Mouse (Mus musculus) myocyte (in vitro differentiated cells): ENCODE measurements around the gene Cd2. TPM values are rescaled to one million over a fixed set of nuclear protein-coding genes. Genes with fewer than 3 reads are reported as not detected.

Experiments
- H3K27me3 ChIP-seq: one replicate; pipeline ENCODE4 v1.6.1; 2011; ENCODE audit not compliant: control insufficient read depth, insufficient read depth, insufficient read length
- H3K36me3 ChIP-seq: one replicate; pipeline ENCODE4 v1.6.1; 2011; ENCODE audit not compliant: control insufficient read depth, insufficient read depth
- H3K4me2 ChIP-seq: one replicate; pipeline ENCODE4 v1.6.1; 2011; ENCODE audit warnings: low read depth, control low read depth
- H3K4me3 ChIP-seq: one replicate; pipeline ENCODE4 v1.5.1; 2011; ENCODE audit warnings: mild to moderate bottlenecking, control low read depth, moderate library complexity
- H3K79me2 ChIP-seq: one replicate; pipeline ENCODE4 v1.6.1; 2011; ENCODE audit not compliant: control insufficient read depth, insufficient read depth
- H3ac ChIP-seq: one replicate; pipeline ENCODE4 v1.6.1; 2011; ENCODE audit not compliant: control insufficient read depth, insufficient read length
- CEBPB ChIP-seq: IDR thresholded peaks from 2 replicates; pipeline ENCODE4 v1.6.1; 2011; ENCODE audit warnings: mild to moderate bottlenecking, moderate library complexity; ENCODE audit not compliant: poor library complexity, insufficient read depth, severe bottlenecking
- E2F4 ChIP-seq: IDR thresholded peaks from one replicate; pipeline ENCODE4 v1.6.1; 2011; ENCODE audit warnings: mild to moderate bottlenecking, control low read depth, moderate library complexity; ENCODE audit not compliant: insufficient read depth
- MAX ChIP-seq: IDR thresholded peaks from one replicate; pipeline ENCODE4 v1.6.1; 2011; ENCODE audit warnings: low read depth, mild to moderate bottlenecking, control low read depth
- MYOD1 ChIP-seq, 3 experiments: IDR thresholded peaks; one replicate each; pipeline ENCODE4 v1.6.1; 2011; ENCODE audit warnings: control low read depth in 2 of 3, low read depth in 2 of 3, mild to moderate bottlenecking in 2 of 3, moderate library complexity in 1 of 3; ENCODE audit not compliant: insufficient read length in 2 of 3, control insufficient read depth in 1 of 3
- MYOG ChIP-seq, 3 experiments: IDR thresholded peaks; one replicate each; pipeline ENCODE4 v1.6.1; 2011; ENCODE audit warnings: control low read depth in 2 of 3, low read depth in 2 of 3, mild to moderate bottlenecking in 2 of 3; ENCODE audit not compliant: insufficient read length in 2 of 3, control insufficient read depth in 1 of 3, insufficient read depth in 1 of 3
- POLR2A ChIP-seq: IDR thresholded peaks from one replicate; pipeline ENCODE4 v1.6.1; 2011; ENCODE audit warnings: low read depth, mild to moderate bottlenecking, control low read depth, moderate library complexity; ENCODE audit not compliant: insufficient read length
- POLR2AphosphoS2 ChIP-seq: IDR thresholded peaks from one replicate; pipeline ENCODE4 v1.6.1; 2011; ENCODE audit warnings: low read depth, control low read depth; ENCODE audit not compliant: insufficient read length
- REST ChIP-seq: IDR thresholded peaks from one replicate; pipeline ENCODE4 v1.6.1; 2011; ENCODE audit warnings: mild to moderate bottlenecking, control low read depth, moderate library complexity; ENCODE audit not compliant: insufficient read depth, insufficient read length
- SRF ChIP-seq: IDR thresholded peaks from one replicate; pipeline ENCODE4 v1.6.1; 2011; ENCODE audit warnings: low read depth; ENCODE audit not compliant: control insufficient read depth, insufficient read length
- TCF12 ChIP-seq: IDR thresholded peaks from one replicate; pipeline ENCODE4 v1.6.1; 2011; ENCODE audit warnings: mild to moderate bottlenecking, control low read depth; ENCODE audit not compliant: poor library complexity, insufficient read depth, severe bottlenecking
- TCF3 ChIP-seq: IDR thresholded peaks from one replicate; pipeline ENCODE4 v1.6.1; 2011; ENCODE audit warnings: low read depth, control low read depth; ENCODE audit not compliant: insufficient read length
- USF1 ChIP-seq: IDR thresholded peaks from one replicate; pipeline ENCODE4 v1.6.1; 2011; ENCODE audit warnings: low read depth, mild to moderate bottlenecking, control low read depth, moderate library complexity
- polyA plus RNA-seq: library from polyadenylated mRNA; unstranded; fragments of >200 nt; fragmentation: generic; extraction: Trizol; gene quantifications from one replicate; pipeline ENCODE4 v1.2.1, GENCODE M21; 2012; ENCODE audit warnings: missing spikeins

Gene Cd2
- polyA plus RNA-seq, 1 experiment: not detected

DNA sequence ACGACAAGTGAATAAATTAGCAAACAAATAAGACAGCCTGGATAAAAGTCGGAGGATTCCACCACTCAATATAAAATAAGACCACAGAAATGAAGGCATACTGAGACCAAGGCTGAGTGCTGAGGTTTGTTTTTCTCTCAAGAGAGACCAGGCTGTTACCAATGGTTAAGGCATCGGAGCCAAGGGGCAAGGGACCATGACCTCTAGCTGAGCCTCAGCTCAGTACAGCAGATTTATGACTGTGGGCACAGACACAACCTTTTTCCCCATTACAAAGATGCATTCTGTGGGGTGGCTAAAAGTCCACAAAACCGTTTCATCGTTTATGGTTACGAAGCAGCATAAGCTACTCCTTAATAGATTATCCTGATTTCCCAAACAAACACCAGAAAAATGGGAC lies 11.9 kb upstream of the Cd2 start:
- Histone ChIP-seq H3ac (no peak overlapping the region), H3K4me3 (no peak overlapping the region), H3K27me3 (no peaks in the 10 kb centered on the region), H3K36me3 (no peaks in the 10 kb centered on the region), H3K4me2 (no peak overlapping the region), H3K79me2 (no peaks in the 10 kb centered on the region)
- no peak for TF ChIP-seq MYOD1 (IDR thresholded peaks at IDR 0.05; ENCODE audit: control insufficient read depth in 1 of 3, insufficient read length in 2 of 3, low read depth in 2 of 3)
- no peak for TF ChIP-seq POLR2AphosphoS2
- no peak for TF ChIP-seq E2F4
- no peak for TF ChIP-seq MYOG (IDR thresholded peaks at IDR 0.05; ENCODE audit: control insufficient read depth in 1 of 3, insufficient read depth in 1 of 3, insufficient read length in 2 of 3, low read depth in 2 of 3)
- TF ChIP-seq MAX: no peak
- no peak for TF ChIP-seq REST
- TF ChIP-seq CEBPB: no peak
- TF ChIP-seq POLR2A: no peak
- no peak for TF ChIP-seq USF1
- no peak for TF ChIP-seq TCF12
- TF ChIP-seq TCF3: no peak
- TF ChIP-seq SRF: no peak

DNA sequence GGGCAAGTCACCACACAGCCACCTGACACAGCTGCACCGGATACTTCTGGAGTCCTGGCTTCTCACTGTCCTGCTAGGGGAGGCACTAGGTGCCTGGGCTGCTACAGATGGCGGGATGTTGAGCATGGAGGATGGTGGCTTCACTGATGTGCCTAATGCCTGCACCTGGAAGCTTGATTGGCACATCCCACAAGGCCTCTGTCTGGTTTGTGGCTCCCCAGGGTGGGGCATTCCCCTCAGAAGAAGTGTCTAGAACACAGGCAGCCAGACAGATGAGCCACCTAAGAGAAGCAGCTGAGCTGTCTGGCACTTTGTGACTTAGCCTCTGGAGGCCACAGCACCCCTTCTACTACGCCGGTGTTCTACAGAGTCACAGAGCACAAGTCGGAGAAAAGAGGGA lies 9.5 kb upstream of the Cd2 start:
- H3K4me3 ChIP-seq: no peak overlapping the region
- TF ChIP-seq SRF: no peak
- TF ChIP-seq REST: no peak
- TF ChIP-seq MYOG (IDR thresholded peaks at IDR 0.05; ENCODE audit: control insufficient read depth in 1 of 3, insufficient read depth in 1 of 3, insufficient read length in 2 of 3, low read depth in 2 of 3): no peak
- TF ChIP-seq POLR2A: no peak
- no peak for TF ChIP-seq MYOD1 (IDR thresholded peaks at IDR 0.05; ENCODE audit: control insufficient read depth in 1 of 3, insufficient read length in 2 of 3, low read depth in 2 of 3)
- TF ChIP-seq E2F4: no peak
- no peak for TF ChIP-seq TCF12
- no peak for TF ChIP-seq USF1
- TF ChIP-seq MAX: no peak
- no peak for TF ChIP-seq CEBPB
- no peak for TF ChIP-seq POLR2AphosphoS2
- no peak for TF ChIP-seq TCF3
- H3K4me2 ChIP-seq: no peak overlapping the region

DNA sequence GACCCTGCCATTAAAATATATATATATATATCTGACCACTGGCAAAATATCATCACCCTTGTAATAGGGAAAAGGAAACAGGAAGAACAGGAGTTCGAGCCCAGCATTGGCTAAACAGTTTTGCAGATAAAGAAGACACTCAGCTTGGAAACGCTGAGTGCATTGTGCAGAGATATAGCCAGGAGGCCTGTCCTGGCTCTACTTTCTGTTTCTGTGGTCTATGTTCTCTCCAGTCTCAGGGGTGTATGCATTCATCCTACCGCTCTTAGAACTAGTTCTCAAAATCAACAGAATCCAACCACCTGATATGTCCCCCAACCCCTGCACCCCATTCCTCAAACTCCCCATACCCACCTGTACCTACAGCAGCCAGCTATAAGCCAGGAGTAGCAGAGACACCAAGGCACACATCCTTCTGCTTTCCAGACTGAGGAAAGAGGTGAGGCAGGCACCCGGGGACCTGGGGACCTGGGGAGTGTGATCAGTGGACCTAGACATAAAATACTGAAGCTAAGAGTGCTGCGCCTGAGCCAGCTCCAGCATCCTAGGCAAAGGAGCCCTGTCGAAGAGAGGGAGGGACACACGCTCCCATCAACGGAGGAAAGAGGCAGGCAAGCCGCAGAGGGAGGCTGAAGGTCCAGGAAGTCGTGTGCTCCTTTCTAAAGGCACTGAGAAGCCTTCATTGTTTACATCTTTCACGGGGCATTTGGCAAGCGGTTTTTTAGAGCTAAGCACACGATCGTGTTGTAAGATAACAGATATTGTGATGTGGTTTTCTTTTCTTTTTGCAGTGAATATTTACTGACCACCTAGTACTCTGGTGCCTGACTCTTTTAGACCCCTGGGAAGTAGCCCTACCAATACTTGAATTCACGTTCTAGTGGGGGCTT lies 8.4 kb upstream of the Cd2 start:
- TF ChIP-seq E2F4: no peak
- TF ChIP-seq POLR2A: no peak
- TF ChIP-seq MYOG (IDR thresholded peaks at IDR 0.05; ENCODE audit: control insufficient read depth in 1 of 3, insufficient read depth in 1 of 3, insufficient read length in 2 of 3, low read depth in 2 of 3): no peak
- no peak for TF ChIP-seq CEBPB
- TF ChIP-seq TCF12: no peak
- no peak for TF ChIP-seq POLR2AphosphoS2
- TF ChIP-seq USF1: no peak
- TF ChIP-seq MYOD1 (IDR thresholded peaks at IDR 0.05; ENCODE audit: control insufficient read depth in 1 of 3, insufficient read length in 2 of 3, low read depth in 2 of 3): no peak
- no peak for TF ChIP-seq SRF
- no peak for TF ChIP-seq MAX
- no peak for TF ChIP-seq REST
- no peak for TF ChIP-seq TCF3
- H3ac ChIP-seq: no peak overlapping the region
- H3K4me2 ChIP-seq: peak overlapping the region; percentile 67
- H3K27me3 ChIP-seq: no peaks in the 10 kb centered on the region
- H3K4me3 ChIP-seq: no peak overlapping the region
- no peaks in the 10 kb centered on the region for H3K79me2 ChIP-seq
- no peaks in the 10 kb centered on the region for H3K36me3 ChIP-seq

More for the DNA sequence above, 9.5 kb upstream of the Cd2 start:
- Histone ChIP-seq H3ac (no peak overlapping the region), H3K79me2 (no peaks in the 10 kb centered on the region), H3K27me3 (no peaks in the 10 kb centered on the region), H3K36me3 (no peaks in the 10 kb centered on the region)

DNA sequence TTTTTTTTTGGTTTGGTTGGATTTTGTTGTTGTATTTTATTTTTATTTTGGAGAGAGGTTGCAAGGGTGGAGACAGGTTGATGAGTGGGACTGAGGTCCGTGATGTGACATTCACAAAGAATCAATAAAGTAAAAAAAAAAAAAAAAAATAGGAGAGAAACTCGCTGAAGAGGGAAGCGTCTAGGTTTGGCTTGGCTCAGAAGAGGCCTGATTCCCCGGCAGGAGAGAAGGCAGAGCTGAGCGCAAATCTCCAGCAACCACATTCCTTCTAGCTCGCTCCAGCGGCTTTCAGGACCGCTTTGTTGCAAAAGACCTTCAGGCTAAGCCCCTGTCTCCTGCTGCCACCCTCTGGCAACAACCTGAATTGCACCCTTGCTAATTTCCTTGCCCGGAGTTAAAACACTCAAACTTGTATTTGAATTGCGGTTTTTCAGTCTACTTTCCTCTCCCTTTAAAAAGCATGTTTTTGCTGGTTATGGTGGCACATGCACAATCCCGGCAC lies 7.7 kb upstream of the Cd2 start:
- no peaks in the 10 kb centered on the region for H3K79me2 ChIP-seq
- no peak overlapping the region for H3ac ChIP-seq
- TF ChIP-seq SRF (no peak), CEBPB (peak; percentile 69), POLR2AphosphoS2 (no peak)
- no peaks in the 10 kb centered on the region for H3K27me3 ChIP-seq
- H3K4me2 ChIP-seq: peak overlapping the region; percentile 67
- H3K4me3 ChIP-seq: no peak overlapping the region
- H3K36me3 ChIP-seq: no peaks in the 10 kb centered on the region
